Mouse (Mus musculus) thymus, postnatal 14 days (tissue): ENCODE data around the gene 1700025C18Rik.

Experiments used
- DNase-seq: peaks from one replicate; pipeline ENCODE4 v3.0.0; 2021

The 1700025C18Rik gene

GRCm38 (mm10) chr2:165090650-165091049, at the start of gene 1700025C18Rik:
Gene 1700025C18Rik, minus strand, starts transcription at chr2:165090750.
- no peak for DNase-seq

GRCm38 (mm10) chr2:165136049-165136448, 45.5 kb upstream of the 1700025C18Rik start:
- peak; percentile 10 for DNase-seq

- no peak for DNase-seq
Measured at GRCm38 (mm10) chr2:165133566-165133965, 43.0 kb upstream of the 1700025C18Rik start.

GRCm38 (mm10) chr2:165131428-165131827, 40.9 kb upstream of the 1700025C18Rik start:
- no peak for DNase-seq

GRCm38 (mm10) chr2:165129189-165129588, 38.6 kb upstream of the 1700025C18Rik start:
- no peak for DNase-seq

- no peak for DNase-seq
Measured at GRCm38 (mm10) chr2:165126896-165127562, 36.5 kb upstream of the 1700025C18Rik start.

- DNase-seq, result no peak
Measured at GRCm38 (mm10) chr2:165121206-165121840, 30.8 kb upstream of the 1700025C18Rik start.

- no peak for DNase-seq
Measured at GRCm38 (mm10) chr2:165120765-165121164, 30.2 kb upstream of the 1700025C18Rik start.

GRCm38 (mm10) chr2:165113733-165114132, 23.2 kb upstream of the 1700025C18Rik start:
- no peak for DNase-seq

GRCm38 (mm10) chr2:165112149-165112548, 21.6 kb upstream of the 1700025C18Rik start:
- DNase-seq, result peak; percentile 84

GRCm38 (mm10) chr2:165106585-165106984, 16.0 kb upstream of the 1700025C18Rik start:
- DNase-seq, result no peak

GRCm38 (mm10) chr2:165105513-165106079, 15.0 kb upstream of the 1700025C18Rik start:
- no peak for DNase-seq

GRCm38 (mm10) chr2:165102920-165103319, 12.4 kb upstream of the 1700025C18Rik start:
- DNase-seq, result no peak

GRCm38 (mm10) chr2:165100749-165101148, 10.2 kb upstream of the 1700025C18Rik start:
- DNase-seq, result no peak

GRCm38 (mm10) chr2:165098861-165099260, 8.3 kb upstream of the 1700025C18Rik start:
- no peak for DNase-seq

GRCm38 (mm10) chr2:165096367-165096766, 5.8 kb upstream of the 1700025C18Rik start:
- no peak for DNase-seq

- DNase-seq, result no peak
Measured at GRCm38 (mm10) chr2:165092393-165092792, 1.8 kb upstream of the 1700025C18Rik start.

GRCm38 (mm10) chr2:165091433-165091965, 949 bp upstream of the 1700025C18Rik start:
- DNase-seq, result no peak

- DNase-seq, result no peak
Measured at GRCm38 (mm10) chr2:165089470-165089869, 1.1 kb downstream of the 1700025C18Rik start.

GRCm38 (mm10) chr2:165086634-165087033, 3.9 kb downstream of the 1700025C18Rik start:
- DNase-seq, result no peak

GRCm38 (mm10) chr2:165081257-165081656, 9.3 kb downstream of the 1700025C18Rik start:
- no peak for DNase-seq

- DNase-seq, result no peak
Measured at GRCm38 (mm10) chr2:165080657-165081056, 9.9 kb downstream of the 1700025C18Rik start.

GRCm38 (mm10) chr2:165078605-165079004, 11.9 kb downstream of the 1700025C18Rik start:
- no peak for DNase-seq

GRCm38 (mm10) chr2:165078045-165078444, 12.5 kb downstream of the 1700025C18Rik start:
- DNase-seq, result no peak
